Mouse (Mus musculus) CD4-positive, CD25-positive, alpha-beta regulatory T cell, adult 2 months (primary cell): ENCODE results near the gene Olfr769.
"Not testable (repeated sequence)": the region's sequence is repeated elsewhere in the genome, so short reads cannot be mapped to it uniquely, and the experiment has no call there.

ENCODE experiments used
- DNase-seq: peaks from one replicate; pipeline ENCODE4 v3.0.0-alpha.2; 2012; ENCODE audit warnings: low read depth, low spot score

The Olfr769 gene

GRCm38 (mm10) chr10:129117761-129118160, at the start of gene Olfr769:
TSS of gene Olfr769 (minus strand) at chr10:129117861.
- DNase-seq: no peak

GRCm38 (mm10) chr10:129164651-129165050, 47.0 kb upstream of the Olfr769 start, which contains the start of gene Olfr771:
TSS of gene Olfr771 (minus strand) at chr10:129164751.
- no peak for DNase-seq

- no peak for DNase-seq
These were observed 21.2 kb upstream of the Olfr769 start, which contains the start of gene Olfr770 for GRCm38 (mm10) chr10:129138898-129139297. TSS of gene Olfr770 (minus strand) at chr10:129138998.

DNA sequence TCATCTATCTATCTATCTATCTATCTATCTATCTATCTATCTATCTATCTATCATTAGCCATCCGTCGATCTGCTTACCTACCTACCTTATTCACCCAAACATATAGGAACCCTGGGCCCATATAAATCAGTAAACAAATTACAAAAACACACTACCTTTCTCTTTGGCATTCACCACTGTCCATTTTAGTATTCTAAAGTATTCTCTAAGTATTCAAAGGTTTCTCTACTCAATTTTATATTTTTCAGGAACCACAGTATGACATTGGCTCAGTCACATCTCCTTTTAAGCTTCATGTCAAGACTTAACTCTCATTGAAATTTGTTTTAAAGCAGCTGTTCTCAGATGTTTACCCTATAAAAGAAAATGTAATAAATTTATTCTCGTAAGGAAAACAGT, 2.5 kb downstream of the Olfr769 start:
- DNase-seq: no peak

- no peak for DNase-seq
These were observed 16.4 kb downstream of the Olfr769 start for GRCm38 (mm10) chr10:129101231-129101630.

GRCm38 (mm10) chr10:129099275-129099674, 18.4 kb downstream of the Olfr769 start, which contains the start of gene Olfr768:
TSS of gene Olfr768 (minus strand) at chr10:129099375.
- no peak for DNase-seq

DNA sequence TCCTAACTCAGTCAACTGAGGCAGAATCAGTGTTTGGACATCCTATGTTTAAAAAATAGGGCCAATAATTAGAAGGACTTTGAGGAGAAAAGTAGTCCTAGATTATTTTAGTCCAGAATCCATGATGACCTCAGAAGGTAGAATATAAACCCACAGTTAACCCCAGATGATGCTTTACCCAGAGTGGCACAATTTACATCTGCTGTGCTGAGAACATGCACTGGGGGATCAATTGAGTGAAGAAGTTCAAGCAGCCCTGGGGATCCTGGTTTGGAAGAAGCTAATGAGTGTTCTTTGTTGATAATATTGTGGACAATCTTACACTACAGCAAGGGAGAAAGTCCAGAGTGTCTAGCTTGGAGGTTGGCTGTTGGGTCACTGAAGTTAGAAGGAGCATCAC, 34.9 kb downstream of the Olfr769 start, which contains the start of gene Olfr767:
Gene Olfr767 (minus strand): TSS at position 101 of the 400 bp plus-strand sequence.
- not testable (repeated sequence) for DNase-seq

GRCm38 (mm10) chr10:129068877-129069276, 48.8 kb downstream of the Olfr769 start, which contains the start of gene Olfr766-ps1:
TSS of gene Olfr766-ps1 (minus strand) at chr10:129068977.
- no peak for DNase-seq
